In genomic region chr4:150461011-150461410, GRCm38 (mm10) we compare ENCODE assay signal across 12 mouse cellular contexts.
DNase-seq lines count a peak whose midpoint lies in the region; ATAC-seq and TF ChIP-seq lines count a peak whose summit lies in the region.
"Had no signal": no experiment of that assay in that cellular context is flagged by ENCODE, and none has a peak within 500 bp of the region (broad histone marks: within the 10 kb centered on the region; RNA-seq: fewer than 3 reads in every experiment).

No protein-coding gene starts in this region.

- peaks cover 6% of the 10 kb centered on the region; the same call in 1 of the 2 replicates for H3K4me1 ChIP-seq in hindbrain, embryonic 11.5 days (replicated peaks; ENCODE audit: control insufficient read depth, insufficient read depth, low read length)
- H3K4me1 ChIP-seq in hindbrain, embryonic 14.5 days (replicated peaks; ENCODE audit: control insufficient read depth, insufficient read depth, low read length): peaks cover 39% of the 10 kb centered on the region
- H3K4me1 ChIP-seq in MEL (ENCODE audit: control insufficient read depth in 1 of 2, insufficient read depth in 2 of 2, low read length in 2 of 2): peaks cover 42 to 47% of the 10 kb centered on the region in 2 experiments
- H3K4me1 ChIP-seq in liver, embryonic 16.5 days (ENCODE audit: control insufficient read depth, low read depth, low read length): peaks cover 48% of the 10 kb centered on the region

- H3K27ac ChIP-seq in hindbrain, embryonic 11.5 days (ENCODE audit: low read depth, low read length): peak overlapping the region; percentile 27; the same call in 1 of the 2 replicates
- no peak overlapping the region for H3K27ac ChIP-seq in hindbrain, embryonic 14.5 days
- H3K27ac ChIP-seq in MEL (ENCODE audit: control insufficient read depth, low read depth, low read length): peak overlapping the region; percentile 66
- peak overlapping the region; percentile 72 for H3K27ac ChIP-seq in liver, embryonic 16.5 days (ENCODE audit: low read length)
- H3K27ac ChIP-seq: gastrocnemius, adult 2 months; limb, embryonic 13.5 days had no signal

- TF ChIP-seq EP300 in MEL (IDR thresholded peaks at IDR 0.05; ENCODE audit: low read depth in 1 of 2, low read length in 2 of 2): no peak

- H3K36me3 ChIP-seq in hindbrain, embryonic 11.5 days (ENCODE audit: control insufficient read depth, insufficient read depth, low read length): no peaks in the 10 kb centered on the region
- no peaks in the 10 kb centered on the region for H3K36me3 ChIP-seq in hindbrain, embryonic 14.5 days (replicated peaks; ENCODE audit: control insufficient read depth, insufficient read depth)
- H3K36me3 ChIP-seq in MEL (ENCODE audit: control insufficient read depth in 1 of 2, insufficient read depth in 2 of 2, low read length in 2 of 2): peaks cover 0 to 56% of the 10 kb centered on the region in 2 experiments; a peak in 2 of 4 replicates
- no peaks in the 10 kb centered on the region for H3K36me3 ChIP-seq in liver, embryonic 16.5 days (ENCODE audit: control insufficient read depth, insufficient read depth)
- H3K36me3 ChIP-seq: limb, embryonic 13.5 days; midbrain, embryonic 12.5 days had no signal

- H3K9me3 ChIP-seq in hindbrain, embryonic 11.5 days (ENCODE audit: control insufficient read depth, low read length): no peaks in the 10 kb centered on the region
- H3K9me3 ChIP-seq in hindbrain, embryonic 14.5 days (ENCODE audit: control insufficient read depth, low read length): no peaks in the 10 kb centered on the region
- H3K9me3 ChIP-seq in MEL (replicated peaks; ENCODE audit: insufficient read depth, low read length): no peaks in the 10 kb centered on the region
- no peaks in the 10 kb centered on the region for H3K9me3 ChIP-seq in liver, embryonic 16.5 days (replicated peaks; ENCODE audit: control insufficient read depth, low read length)
- H3K9me3 ChIP-seq: limb, embryonic 13.5 days; midbrain, embryonic 12.5 days had no signal

- no peak overlapping the region for H3K9ac ChIP-seq in hindbrain, embryonic 11.5 days (ENCODE audit: low read depth, low read length)
- no peak overlapping the region for H3K9ac ChIP-seq in hindbrain, embryonic 14.5 days
- H3K9ac ChIP-seq in MEL (ENCODE audit: control insufficient read depth, low read depth, low read length, poor library complexity, severe bottlenecking): peak overlapping the region; percentile 10; the same call in 1 of the 2 replicates
- peak overlapping the region; percentile 11; the same call in 1 of the 2 replicates for H3K9ac ChIP-seq in liver, embryonic 16.5 days (ENCODE audit: low read depth, low read length)
- H3K9ac ChIP-seq: limb, embryonic 13.5 days; midbrain, embryonic 12.5 days had no signal

- DNase-seq in hindbrain, embryonic 11.5 days (ENCODE audit: low spot score): no peak
- DNase-seq in hindbrain, embryonic 14.5 days (ENCODE audit: low spot score): no peak
- DNase-seq in MEL (ENCODE audit: low read depth, low spot score): no peak
- no peak for DNase-seq in adrenal gland, adult (ENCODE audit: inconsistent age in 2 of 2, low spot score in 1 of 2)
- DNase-seq: adrenal gland, postnatal 25 days; gastrocnemius, adult 2 months; right cerebral cortex, postnatal 4 days had no signal

- WGBS in hindbrain, embryonic 11.5 days: 48% methylated on average over 5 of the region's 5 CpGs
- WGBS in hindbrain, embryonic 14.5 days: 44% methylated on average over 5 of the region's 5 CpGs
- WGBS in liver, embryonic 16.5 days (ENCODE audit: insufficient replicate concordance): 16% methylated on average over 5 of the region's 5 CpGs

- H3K4me2 ChIP-seq in hindbrain, embryonic 11.5 days (replicated peaks; ENCODE audit: low read depth, low read length): no peak overlapping the region
- H3K4me2 ChIP-seq in hindbrain, embryonic 14.5 days (replicated peaks): no peak overlapping the region
- H3K4me2 ChIP-seq in liver, embryonic 16.5 days (ENCODE audit: low read depth, low read length): peak overlapping the region; percentile 36; the same call in 1 of the 2 replicates
- H3K4me2 ChIP-seq: limb, embryonic 13.5 days; midbrain, embryonic 12.5 days had no signal

- no peaks in the 10 kb centered on the region for H3K27me3 ChIP-seq in hindbrain, embryonic 11.5 days (ENCODE audit: control insufficient read depth, insufficient read depth, low read length)
- no peaks in the 10 kb centered on the region for H3K27me3 ChIP-seq in hindbrain, embryonic 14.5 days (ENCODE audit: control insufficient read depth, insufficient read depth, low read length)
- no peaks in the 10 kb centered on the region for H3K27me3 ChIP-seq in MEL (ENCODE audit: control insufficient read depth in 1 of 2, insufficient read depth in 2 of 2, low read length in 2 of 2)
- H3K27me3 ChIP-seq in liver, embryonic 16.5 days (ENCODE audit: control insufficient read depth, insufficient read depth, low read depth, low read length): no peaks in the 10 kb centered on the region
- H3K27me3 ChIP-seq: limb, embryonic 13.5 days had no signal

- peaks cover 7% of the 10 kb centered on the region for H3K79me2 ChIP-seq in MEL (ENCODE audit: control insufficient read depth, insufficient read depth, low read length, poor library complexity)

- ATAC-seq in hindbrain, embryonic 11.5 days (ENCODE audit: low FRiP score): no peak
- no peak for ATAC-seq in hindbrain, embryonic 14.5 days (ENCODE audit: low FRiP score)
- 0 out of 2 replicates have a peak, but pooled peaks have one; percentile 37 for ATAC-seq in erythroblast, adult 5-6 weeks (replicated peaks; ENCODE audit: low FRiP score, poor library complexity, severe bottlenecking)
- ATAC-seq in liver, embryonic 16.5 days (ENCODE audit: low read depth): peak; percentile 49
- no peak for ATAC-seq in granulocyte monocyte progenitor cell, adult 5-6 weeks (replicated peaks; ENCODE audit: poor library complexity, severe bottlenecking)

- TF ChIP-seq RAD21 in MEL (IDR thresholded peaks at IDR 0.05; ENCODE audit: low read depth, low read length): no peak

- H3K4me3 ChIP-seq in hindbrain, embryonic 11.5 days (ENCODE audit: low read depth, low read length): no peak overlapping the region
- no peak overlapping the region for H3K4me3 ChIP-seq in hindbrain, embryonic 14.5 days (replicated peaks; ENCODE audit: low read length)
- H3K4me3 ChIP-seq in MEL (ENCODE audit: control insufficient read depth in 1 of 2, insufficient read depth in 1 of 2, low read depth in 2 of 2, low read length in 2 of 2): peak overlapping the region in 1 of 2 experiments; percentile 21; a peak in 1 of 4 replicates
- H3K4me3 ChIP-seq in liver, embryonic 16.5 days (ENCODE audit: low read depth, low read length): no peak overlapping the region
- H3K4me3 ChIP-seq: gastrocnemius, adult 2 months; limb, embryonic 13.5 days; midbrain, embryonic 12.5 days had no signal

- TF ChIP-seq CTCF in MEL (IDR thresholded peaks at IDR 0.05 in 2 of 3, conservative IDR thresholded peaks at IDR 0.05 in 1 of 3; ENCODE audit: control insufficient read depth in 1 of 3, insufficient read depth in 1 of 3, low read depth in 2 of 3, low read length in 3 of 3, poor library complexity in 1 of 3, severe bottlenecking in 1 of 3): no peak

- no peak for TF ChIP-seq POLR2A in MEL (IDR thresholded peaks at IDR 0.05; ENCODE audit: control insufficient read depth in 1 of 2, insufficient read depth in 1 of 2, low read depth in 1 of 2, low read length in 2 of 2, poor library complexity in 1 of 2)

TF ChIP-seq in MEL, 35 proteins besides CTCF, POLR2A, EP300 and RAD21:
- TF ChIP-seq ZNF384 (IDR thresholded peaks at IDR 0.05; ENCODE audit: low read depth, low read length) (no peak), ETS1 (IDR thresholded peaks at IDR 0.05; ENCODE audit: low read depth, low read length) (no peak), HCFC1 (IDR thresholded peaks at IDR 0.05; ENCODE audit: low read depth, low read length) (no peak), SMC3 (IDR thresholded peaks at IDR 0.05; ENCODE audit: low read depth, low read length) (no peak), NELFE (IDR thresholded peaks at IDR 0.05; ENCODE audit: low read depth, low read length) (no peak), ZKSCAN1 (IDR thresholded peaks at IDR 0.05; ENCODE audit: low read depth, low read length) (no peak), JUND (IDR thresholded peaks at IDR 0.05; ENCODE audit: low read depth, low read length) (no peak)

Comparison
In these comparisons a context has a peak if more than half of its experiments do, and no peak if none do; other contexts are left out.
1. ATAC-seq: peak in erythroblast, adult 5-6 weeks (single experiment) and liver, embryonic 16.5 days (single experiment); none in hindbrain, embryonic 11.5 days (single experiment), hindbrain, embryonic 14.5 days (single experiment) and granulocyte monocyte progenitor cell, adult 5-6 weeks (single experiment).
2. H3K9ac ChIP-seq: peak in MEL (single experiment) and liver, embryonic 16.5 days (single experiment); none in hindbrain, embryonic 11.5 days (single experiment) and hindbrain, embryonic 14.5 days (single experiment).